Mouse (Mus musculus) midbrain, embryonic 10.5 days (tissue): Measurements from ENCODE around the gene Wasl. TPM values are rescaled to one million over a fixed set of nuclear protein-coding genes. Genes with fewer than 3 reads are reported as not detected.

Experiments used
- DNase-seq: peaks from one replicate; pipeline ENCODE4 v3.0.0-alpha.2; 2017; ENCODE audit warnings: low spot score
- H3K27ac ChIP-seq: fragments of 300-500 bp; sonication (generic); replicated peaks from 2 replicates; pipeline ENCODE4 v1.5.1; 2016; ENCODE audit warnings: mild to moderate bottlenecking
- H3K27me3 ChIP-seq: fragments of 300-500 bp; sonication (generic); 2 replicates; pipeline ENCODE4 v1.6.1; 2016; ENCODE audit warnings: low read depth, mild to moderate bottlenecking; ENCODE audit not compliant: poor library complexity, severe bottlenecking
- H3K36me3 ChIP-seq: fragments of 300-500 bp; sonication (generic); 2 replicates; pipeline ENCODE4 v1.6.1; 2016; ENCODE audit warnings: mild to moderate bottlenecking, moderate library complexity
- H3K4me1 ChIP-seq: fragments of 300-500 bp; sonication (generic); 2 replicates; pipeline ENCODE4 v1.6.1; 2016
- H3K4me3 ChIP-seq: fragments of 300-500 bp; sonication (generic); 2 replicates; pipeline ENCODE4 v1.5.1; 2016; ENCODE audit warnings: mild to moderate bottlenecking, moderate library complexity
- H3K9me3 ChIP-seq: fragments of 300-500 bp; sonication (generic); replicated peaks from 2 replicates; pipeline ENCODE4 v1.6.1; 2016; ENCODE audit warnings: mild to moderate bottlenecking
- WGBS: fragments of 180-500 bp; shearing (Covaris S2); methylation state at CpG from one replicate; pipeline ENCODE4 v1.1.7; 2016; 5-methylcytosine and 5-hydroxymethylcytosine counted together
- polyA plus RNA-seq: library from polyadenylated mRNA; unstranded; fragments of >200 nt; fragmentation: Nextera tagmentation; extraction: Ambion mirVana; gene quantifications from 2 replicates; pipeline ENCODE4 v1.2.1, GENCODE M21; 2016

Wasl gene
- polyA plus RNA-seq, 1 experiment from 2014 or later: 62.0 TPM

DNA sequence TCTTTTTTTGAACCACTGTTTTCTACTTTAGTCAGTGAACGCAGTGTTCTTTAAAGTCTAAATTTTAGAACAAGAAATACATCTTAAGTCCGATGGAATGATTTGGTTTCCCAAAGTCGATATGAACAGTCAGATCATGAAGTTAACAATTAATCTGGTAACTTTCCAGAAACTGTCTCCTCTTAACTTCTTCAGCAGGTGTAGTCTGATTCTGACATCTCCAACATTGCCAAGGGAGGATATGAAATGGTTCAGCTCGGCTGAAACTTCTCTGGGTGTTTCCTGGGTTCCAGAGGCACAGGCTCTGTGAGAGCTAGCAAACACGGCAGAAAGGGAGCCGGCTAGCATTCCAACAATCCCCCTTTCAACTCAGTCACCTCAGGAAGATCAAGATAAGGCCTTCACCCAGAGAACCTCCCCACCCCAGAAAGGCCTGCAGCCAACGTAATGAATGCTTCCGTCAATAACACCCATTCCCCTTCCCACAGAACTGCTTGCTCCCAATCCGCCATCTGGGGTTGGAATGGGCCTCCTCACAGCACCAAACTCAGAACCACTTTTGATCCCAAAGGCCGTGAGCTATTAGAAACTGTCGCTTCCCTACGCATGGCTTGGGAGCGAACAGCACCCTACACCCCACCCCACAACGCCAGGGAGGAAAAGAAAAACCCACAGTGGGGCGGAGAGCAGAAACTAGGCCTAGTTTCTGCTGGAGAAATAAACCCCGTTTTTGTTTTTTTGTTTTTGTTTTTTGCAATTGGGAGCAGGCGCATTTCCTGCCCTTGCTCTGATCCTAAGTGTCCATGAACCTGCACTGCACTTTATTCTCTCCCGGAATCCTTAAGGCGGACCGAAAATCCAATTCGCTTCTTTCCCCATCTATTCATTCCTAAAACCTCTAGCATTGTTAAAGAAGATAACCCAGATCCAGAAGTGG, 1.3 kb downstream of the Wasl start:
- Histone ChIP-seq H3K4me3 (peak overlapping the region; percentile 95), H3K27ac (peak overlapping the region; percentile 95), H3K27me3 (no peaks in the 10 kb centered on the region), H3K9me3 (no peaks in the 10 kb centered on the region), H3K36me3 (peaks cover 13% of the 10 kb centered on the region), H3K4me1 (peaks cover 19% of the 10 kb centered on the region)
- WGBS: 13% methylated on average over 21 of the region's 21 CpGs
- peak; percentile 26 for DNase-seq

GRCm38 (mm10) chr6:24662483-24662882, 2.3 kb downstream of the Wasl start:
- no peak for DNase-seq
- Histone ChIP-seq H3K36me3 (peaks cover 16% of the 10 kb centered on the region), H3K27me3 (no peaks in the 10 kb centered on the region), H3K9me3 (no peaks in the 10 kb centered on the region), H3K4me3 (peak overlapping the region; percentile 95), H3K4me1 (peaks cover 19% of the 10 kb centered on the region), H3K27ac (no peak overlapping the region)
- WGBS: 92% methylated on average over 4 of the region's 4 CpGs

DNA sequence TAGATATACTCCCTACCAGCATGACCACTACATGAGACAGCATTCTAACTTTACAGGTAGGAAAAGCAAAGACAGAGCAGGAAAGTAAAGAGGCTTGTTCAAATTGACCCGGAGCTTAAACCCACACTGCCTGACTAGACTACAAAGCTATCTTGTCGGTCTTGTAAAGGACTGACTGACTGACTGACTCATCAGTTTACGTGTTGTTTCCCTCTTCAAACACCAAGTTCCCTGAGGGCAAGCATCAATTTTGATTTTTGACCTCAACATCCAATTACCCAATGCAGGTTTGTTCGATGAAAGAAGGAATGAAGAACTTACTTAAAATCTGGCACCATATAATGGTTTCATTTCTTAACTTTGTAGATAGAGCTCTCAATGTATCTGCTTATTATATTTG, 2.9 kb downstream of the Wasl start:
- no peak overlapping the region for H3K4me3 ChIP-seq
- no peak overlapping the region for H3K27ac ChIP-seq
- no peaks in the 10 kb centered on the region for H3K27me3 ChIP-seq
- peaks cover 19% of the 10 kb centered on the region for H3K4me1 ChIP-seq
- WGBS: 88% methylated on average over 4 of the region's 4 CpGs
- H3K36me3 ChIP-seq: peaks cover 17% of the 10 kb centered on the region
- no peak for DNase-seq
- no peaks in the 10 kb centered on the region for H3K9me3 ChIP-seq

DNA sequence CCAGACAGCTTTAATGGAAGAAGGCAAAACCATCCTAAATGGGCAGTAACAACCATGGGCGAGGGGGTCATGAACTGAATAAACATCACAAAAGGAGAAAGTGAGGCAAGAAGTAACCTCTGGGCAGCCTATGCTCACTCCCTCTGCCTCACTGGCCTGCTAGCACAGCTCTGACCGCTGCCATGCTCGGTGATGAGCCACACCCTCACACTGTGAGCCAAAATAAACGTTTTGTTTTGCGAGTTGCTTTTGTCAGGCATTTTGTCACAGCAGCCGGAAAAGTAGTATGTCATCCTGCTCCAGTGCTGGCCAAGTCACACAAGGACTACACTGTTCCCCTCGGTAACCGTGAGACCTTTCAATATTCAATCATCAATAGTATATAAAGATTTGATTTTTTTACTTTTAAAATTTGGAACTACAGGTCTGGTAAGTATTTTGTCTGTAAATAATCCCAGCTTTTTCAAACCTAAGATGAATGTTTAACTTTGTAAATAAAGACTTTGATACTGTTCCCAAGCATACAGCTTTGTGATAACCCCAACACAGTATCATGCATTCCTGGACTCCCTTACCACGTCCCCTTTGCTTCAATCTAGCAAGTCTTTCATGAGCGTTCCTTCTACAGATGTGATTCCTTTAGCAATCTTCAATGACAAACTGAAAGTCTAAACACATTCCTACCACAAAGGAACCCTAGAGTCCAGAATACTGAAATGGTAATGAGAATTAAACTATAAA, 7.0 kb downstream of the Wasl start:
- Histone ChIP-seq H3K4me1 (peaks cover 11% of the 10 kb centered on the region), H3K4me3 (no peak overlapping the region), H3K27me3 (no peaks in the 10 kb centered on the region), H3K36me3 (peaks cover 33% of the 10 kb centered on the region), H3K9me3 (no peaks in the 10 kb centered on the region), H3K27ac (no peak overlapping the region)
- WGBS: 82% methylated on average over 10 of the region's 10 CpGs
- no peak for DNase-seq

GRCm38 (mm10) chr6:24656094-24656493, 8.7 kb downstream of the Wasl start:
- H3K9me3 ChIP-seq: no peaks in the 10 kb centered on the region
- H3K27ac ChIP-seq: no peak overlapping the region
- no peaks in the 10 kb centered on the region for H3K4me1 ChIP-seq
- H3K27me3 ChIP-seq: no peaks in the 10 kb centered on the region
- DNase-seq: no peak
- no peak overlapping the region for H3K4me3 ChIP-seq
- 84% methylated on average over 1 of the region's 1 CpGs for WGBS
- H3K36me3 ChIP-seq: peaks cover 31% of the 10 kb centered on the region

DNA sequence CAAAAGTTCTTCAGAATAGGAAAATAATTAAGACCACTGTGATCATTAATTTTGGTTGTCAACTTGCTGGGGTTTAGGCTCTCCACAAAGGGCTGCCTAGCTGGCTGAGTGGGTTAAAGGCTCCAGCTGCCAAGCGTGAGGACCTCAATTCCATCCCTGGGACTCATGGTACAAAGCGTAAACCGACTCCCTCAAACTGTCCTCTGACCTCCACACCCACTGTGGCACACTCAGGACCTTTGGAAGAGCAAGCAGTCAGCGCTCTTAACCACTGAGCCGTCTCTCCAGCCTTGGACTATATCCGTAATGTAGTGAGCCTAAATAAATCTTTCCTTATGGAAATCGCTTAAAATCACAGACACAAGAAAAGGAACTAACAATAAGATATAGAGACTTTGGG, 13.3 kb downstream of the Wasl start:
- DNase-seq: no peak
- Histone ChIP-seq H3K9me3 (no peaks in the 10 kb centered on the region), H3K27ac (no peak overlapping the region), H3K4me1 (no peaks in the 10 kb centered on the region), H3K27me3 (no peaks in the 10 kb centered on the region), H3K4me3 (no peak overlapping the region), H3K36me3 (peaks cover 15% of the 10 kb centered on the region)
- 82% methylated on average over 7 of the region's 7 CpGs for WGBS

DNA sequence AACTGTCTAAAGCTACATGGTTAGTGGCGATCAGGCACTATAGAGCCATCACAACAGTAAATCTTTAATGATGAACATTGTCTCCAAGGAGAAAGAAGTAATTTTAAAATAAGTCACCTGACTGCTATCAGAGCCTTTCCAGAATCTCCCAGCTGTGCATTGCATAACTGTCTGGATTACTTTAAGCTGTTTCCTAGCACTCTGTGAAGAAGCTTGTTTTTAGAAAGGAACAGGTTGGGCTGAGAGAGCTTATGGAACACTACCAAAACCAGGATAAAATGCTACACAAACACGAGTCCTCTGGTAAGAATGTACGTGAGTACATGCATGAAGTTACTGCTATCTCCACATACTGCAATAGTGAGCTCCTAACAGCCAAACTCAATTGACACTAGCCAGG, 14.1 kb downstream of the Wasl start:
- no peaks in the 10 kb centered on the region for H3K27me3 ChIP-seq
- no peak overlapping the region for H3K27ac ChIP-seq
- H3K4me3 ChIP-seq: no peak overlapping the region
- 85% methylated on average over 3 of the region's 3 CpGs for WGBS
- peaks cover 11% of the 10 kb centered on the region for H3K36me3 ChIP-seq
- DNase-seq: no peak
- no peaks in the 10 kb centered on the region for H3K9me3 ChIP-seq
- no peaks in the 10 kb centered on the region for H3K4me1 ChIP-seq

DNA sequence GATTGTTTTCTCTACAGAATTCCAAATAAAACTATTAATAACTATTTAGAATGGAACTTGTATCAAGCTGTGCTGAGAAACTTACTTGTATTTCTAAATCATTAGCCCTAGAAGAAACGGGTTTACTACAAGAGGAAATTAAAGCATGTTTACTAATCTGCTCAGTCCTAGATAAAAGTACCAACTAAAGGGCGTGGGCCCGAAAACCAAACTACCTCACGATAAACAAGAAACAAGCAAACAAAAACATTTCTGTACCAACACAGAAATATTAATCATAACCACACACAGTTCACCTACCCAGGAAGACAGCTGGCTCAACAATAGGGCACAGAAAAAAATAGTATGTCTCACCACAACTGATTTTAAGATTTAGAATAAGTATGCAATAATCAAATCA, 16.4 kb downstream of the Wasl start:
- no peak for DNase-seq
- Histone ChIP-seq H3K4me3 (no peak overlapping the region), H3K9me3 (no peaks in the 10 kb centered on the region), H3K4me1 (no peaks in the 10 kb centered on the region), H3K36me3 (peaks cover 10% of the 10 kb centered on the region), H3K27ac (no peak overlapping the region), H3K27me3 (no peaks in the 10 kb centered on the region)
- 96% methylated on average over 4 of the region's 4 CpGs for WGBS

GRCm38 (mm10) chr6:24647103-24647691, 17.6 kb downstream of the Wasl start:
- Histone ChIP-seq H3K4me3 (no peak overlapping the region), H3K36me3 (peaks cover 6% of the 10 kb centered on the region), H3K27ac (no peak overlapping the region), H3K4me1 (no peaks in the 10 kb centered on the region), H3K27me3 (no peaks in the 10 kb centered on the region), H3K9me3 (no peaks in the 10 kb centered on the region)
- 82% methylated on average over 4 of the region's 4 CpGs for WGBS
- no peak for DNase-seq

- Histone ChIP-seq H3K27ac (no peak overlapping the region), H3K27me3 (no peaks in the 10 kb centered on the region), H3K4me3 (no peak overlapping the region), H3K9me3 (no peaks in the 10 kb centered on the region), H3K36me3 (peaks cover 6% of the 10 kb centered on the region), H3K4me1 (no peaks in the 10 kb centered on the region)
- DNase-seq: no peak
- 86% methylated on average over 6 of the region's 6 CpGs for WGBS
Measured at GRCm38 (mm10) chr6:24645346-24646053, 19.3 kb downstream of the Wasl start.

- Histone ChIP-seq H3K27ac (no peak overlapping the region), H3K9me3 (no peaks in the 10 kb centered on the region), H3K36me3 (peaks cover 6% of the 10 kb centered on the region), H3K4me3 (no peak overlapping the region), H3K27me3 (no peaks in the 10 kb centered on the region), H3K4me1 (no peaks in the 10 kb centered on the region)
- 93% methylated on average over 3 of the region's 3 CpGs for WGBS
- DNase-seq: no peak
Measured at GRCm38 (mm10) chr6:24642960-24643359, 21.8 kb downstream of the Wasl start.

- Histone ChIP-seq H3K27me3 (no peaks in the 10 kb centered on the region), H3K4me3 (no peak overlapping the region), H3K9me3 (no peaks in the 10 kb centered on the region), H3K4me1 (no peaks in the 10 kb centered on the region), H3K27ac (no peak overlapping the region), H3K36me3 (peaks cover 9% of the 10 kb centered on the region)
- WGBS: 86% methylated on average over 2 of the region's 2 CpGs
- DNase-seq: no peak
Measured at GRCm38 (mm10) chr6:24642161-24642560, 22.6 kb downstream of the Wasl start.
